Mouse (Mus musculus): ENCODE measurements around the gene Mtmr2. TPM values are rescaled to one million over a fixed set of nuclear protein-coding genes. Genes with fewer than 3 reads are reported as not detected.
"Not testable (repeated sequence)": the region's sequence is repeated elsewhere in the genome, so short reads cannot be mapped to it uniquely, and the experiment has no call there.

The Mtmr2 gene
- polyA plus RNA-seq, 1 experiment from 2014 or later: 73.8 TPM

- H3K36me3 ChIP-seq: no peaks in the 10 kb centered on the region
- H3K9me3 ChIP-seq: no peaks in the 10 kb centered on the region
- no peak for ATAC-seq
- no peaks in the 10 kb centered on the region for H3K27me3 ChIP-seq (replicated peaks)
- H3K4me2 ChIP-seq (replicated peaks): no peak overlapping the region
- H3K27ac ChIP-seq: no peak overlapping the region
- no peak overlapping the region for H3K9ac ChIP-seq
- peaks cover 6% of the 10 kb centered on the region; the same call in 1 of the 2 replicates for H3K4me1 ChIP-seq (replicated peaks)
- 67% methylated on average over 4 of the region's 4 CpGs for WGBS
- H3K4me3 ChIP-seq (replicated peaks): no peak overlapping the region
These were observed 4.3 kb downstream of the Mtmr2 start for GRCm38 (mm10) chr9:13752543-13752942.

GRCm38 (mm10) chr9:13760430-13760829, 12.2 kb downstream of the Mtmr2 start:
- Histone ChIP-seq H3K36me3 (0 out of 2 replicates have a peak, but pooled peaks cover 4% of the 10 kb centered on the region), H3K9me3 (no peaks in the 10 kb centered on the region), H3K4me3 (replicated peaks) (no peak overlapping the region), H3K27ac (no peak overlapping the region), H3K4me2 (replicated peaks) (no peak overlapping the region), H3K4me1 (replicated peaks) (no peaks in the 10 kb centered on the region), H3K27me3 (replicated peaks) (no peaks in the 10 kb centered on the region), H3K9ac (no peak overlapping the region)
- WGBS: 91% methylated on average over 3 of the region's 3 CpGs
- ATAC-seq: no peak

GRCm38 (mm10) chr9:13765624-13766023, 17.4 kb downstream of the Mtmr2 start:
- no peak for ATAC-seq
- Histone ChIP-seq H3K4me2 (replicated peaks) (no peak overlapping the region), H3K36me3 (no peaks in the 10 kb centered on the region), H3K4me3 (replicated peaks) (no peak overlapping the region), H3K27ac (no peak overlapping the region), H3K4me1 (replicated peaks) (no peaks in the 10 kb centered on the region), H3K27me3 (replicated peaks) (no peaks in the 10 kb centered on the region), H3K9ac (no peak overlapping the region), H3K9me3 (no peaks in the 10 kb centered on the region)
- WGBS: 60% methylated on average over 2 of the region's 2 CpGs

GRCm38 (mm10) chr9:13766570-13766969, 18.4 kb downstream of the Mtmr2 start:
- Histone ChIP-seq H3K4me2 (replicated peaks) (no peak overlapping the region), H3K27me3 (replicated peaks) (no peaks in the 10 kb centered on the region), H3K27ac (no peak overlapping the region), H3K4me3 (replicated peaks) (no peak overlapping the region), H3K9me3 (no peaks in the 10 kb centered on the region), H3K4me1 (replicated peaks) (no peaks in the 10 kb centered on the region), H3K36me3 (no peaks in the 10 kb centered on the region), H3K9ac (no peak overlapping the region)
- no peak for ATAC-seq
- WGBS: 83% methylated on average over 7 of the region's 7 CpGs

GRCm38 (mm10) chr9:13774732-13775131, 26.5 kb downstream of the Mtmr2 start:
- Histone ChIP-seq H3K9ac (no peak overlapping the region), H3K36me3 (no peaks in the 10 kb centered on the region), H3K27ac (no peak overlapping the region), H3K27me3 (replicated peaks) (no peaks in the 10 kb centered on the region), H3K9me3 (no peaks in the 10 kb centered on the region), H3K4me3 (replicated peaks) (no peak overlapping the region), H3K4me1 (replicated peaks) (no peaks in the 10 kb centered on the region), H3K4me2 (replicated peaks) (no peak overlapping the region)
- 97% methylated on average over 1 of the region's 1 CpGs for WGBS
- no peak for ATAC-seq

GRCm38 (mm10) chr9:13781985-13782384, 33.8 kb downstream of the Mtmr2 start:
- Histone ChIP-seq H3K9me3 (no peaks in the 10 kb centered on the region), H3K27me3 (replicated peaks) (no peaks in the 10 kb centered on the region), H3K4me2 (replicated peaks) (no peak overlapping the region), H3K4me3 (replicated peaks) (no peak overlapping the region), H3K36me3 (peaks cover 7% of the 10 kb centered on the region), H3K4me1 (replicated peaks) (no peaks in the 10 kb centered on the region), H3K27ac (no peak overlapping the region), H3K9ac (no peak overlapping the region)
- ATAC-seq: no peak
- WGBS: 96% methylated on average over 1 of the region's 1 CpGs

- ATAC-seq; H3K4me3 ChIP-seq (replicated peaks); H3K9ac ChIP-seq; H3K27me3 ChIP-seq (replicated peaks); H3K9me3 ChIP-seq; H3K27ac ChIP-seq; H3K4me2 ChIP-seq (replicated peaks); H3K4me1 ChIP-seq (replicated peaks): not testable (repeated sequence)
- H3K36me3 ChIP-seq: peaks cover 15% of the 10 kb centered on the region
- 95% methylated on average over 8 of the region's 8 CpGs for WGBS
These were observed 42.7 kb downstream of the Mtmr2 start for GRCm38 (mm10) chr9:13790864-13791263.

GRCm38 (mm10) chr9:13794302-13794701, 46.1 kb downstream of the Mtmr2 start:
- Histone ChIP-seq H3K36me3 (peaks cover 20% of the 10 kb centered on the region), H3K4me3 (replicated peaks) (no peak overlapping the region), H3K4me1 (replicated peaks) (no peaks in the 10 kb centered on the region), H3K27ac (no peak overlapping the region), H3K4me2 (replicated peaks) (no peak overlapping the region), H3K9me3 (no peaks in the 10 kb centered on the region), H3K9ac (no peak overlapping the region), H3K27me3 (replicated peaks) (no peaks in the 10 kb centered on the region)
- ATAC-seq: no peak
- WGBS: 83% methylated on average over 1 of the region's 1 CpGs

- Histone ChIP-seq H3K27ac (no peak overlapping the region), H3K9ac (no peak overlapping the region), H3K9me3 (no peaks in the 10 kb centered on the region), H3K27me3 (replicated peaks) (no peaks in the 10 kb centered on the region), H3K4me3 (replicated peaks) (no peak overlapping the region), H3K4me2 (replicated peaks) (no peak overlapping the region), H3K36me3 (peaks cover 25% of the 10 kb centered on the region), H3K4me1 (replicated peaks) (no peaks in the 10 kb centered on the region)
- ATAC-seq: no peak
- 93% methylated on average over 2 of the region's 2 CpGs for WGBS
These were observed 46.5 kb downstream of the Mtmr2 start for GRCm38 (mm10) chr9:13794756-13795155.

GRCm38 (mm10) chr9:13804480-13804879, 56.3 kb downstream of the Mtmr2 start:
- no peak for ATAC-seq
- Histone ChIP-seq H3K4me1 (replicated peaks) (no peaks in the 10 kb centered on the region), H3K9me3 (no peaks in the 10 kb centered on the region), H3K27ac (no peak overlapping the region), H3K9ac (no peak overlapping the region), H3K4me3 (replicated peaks) (no peak overlapping the region), H3K27me3 (replicated peaks) (no peaks in the 10 kb centered on the region), H3K4me2 (replicated peaks) (no peak overlapping the region), H3K36me3 (peaks cover 29% of the 10 kb centered on the region)
- WGBS: 86% methylated on average over 1 of the region's 1 CpGs

GRCm38 (mm10) chr9:13806854-13807253, 58.6 kb downstream of the Mtmr2 start:
- no peaks in the 10 kb centered on the region for H3K27me3 ChIP-seq (replicated peaks)
- H3K4me1 ChIP-seq (replicated peaks): no peaks in the 10 kb centered on the region
- no peak overlapping the region for H3K27ac ChIP-seq
- H3K9ac ChIP-seq: no peak overlapping the region
- WGBS: 91% methylated on average over 7 of the region's 7 CpGs
- peaks cover 26% of the 10 kb centered on the region for H3K36me3 ChIP-seq
- ATAC-seq: no peak
- H3K4me2 ChIP-seq (replicated peaks): no peak overlapping the region
- no peaks in the 10 kb centered on the region for H3K9me3 ChIP-seq
- H3K4me3 ChIP-seq (replicated peaks): no peak overlapping the region

GRCm38 (mm10) chr9:13807657-13808056, 59.4 kb downstream of the Mtmr2 start:
- no peak overlapping the region for H3K27ac ChIP-seq
- no peaks in the 10 kb centered on the region for H3K27me3 ChIP-seq (replicated peaks)
- no peak for ATAC-seq
- H3K36me3 ChIP-seq: peaks cover 30% of the 10 kb centered on the region
- H3K4me2 ChIP-seq (replicated peaks): no peak overlapping the region
- H3K4me1 ChIP-seq (replicated peaks): no peaks in the 10 kb centered on the region
- H3K4me3 ChIP-seq (replicated peaks): no peak overlapping the region
- H3K9me3 ChIP-seq: no peaks in the 10 kb centered on the region
- WGBS: 81% methylated on average over 5 of the region's 5 CpGs
- no peak overlapping the region for H3K9ac ChIP-seq

- Histone ChIP-seq H3K27me3 (replicated peaks) (no peaks in the 10 kb centered on the region), H3K4me2 (replicated peaks) (no peak overlapping the region), H3K9me3 (no peaks in the 10 kb centered on the region), H3K9ac (no peak overlapping the region), H3K4me1 (replicated peaks) (no peaks in the 10 kb centered on the region), H3K36me3 (peaks cover 32% of the 10 kb centered on the region), H3K4me3 (replicated peaks) (no peak overlapping the region), H3K27ac (no peak overlapping the region)
- no peak for ATAC-seq
These were observed 61.7 kb downstream of the Mtmr2 start for GRCm38 (mm10) chr9:13809937-13810336.
